Mouse (Mus musculus) embryonic facial prominence, embryonic 10.5 days (tissue): ENCODE measurements around the gene Pde4dip. TPM values are rescaled to one million over a fixed set of nuclear protein-coding genes. Genes with fewer than 3 reads are reported as not detected.

Experiments used
- DNase-seq: peaks from one replicate; pipeline ENCODE4 v3.0.0-alpha.2; 2017; ENCODE audit warnings: low spot score
- H3K27ac ChIP-seq: fragments of 300-500 bp; sonication (generic); replicated peaks from 2 replicates; pipeline ENCODE4 v1.5.1; 2016; ENCODE audit warnings: mild to moderate bottlenecking
- H3K27me3 ChIP-seq: fragments of 300-500 bp; sonication (generic); replicated peaks from 2 replicates; pipeline ENCODE4 v1.6.1; 2016; ENCODE audit warnings: low read depth, mild to moderate bottlenecking; ENCODE audit not compliant: poor library complexity, severe bottlenecking
- H3K36me3 ChIP-seq: fragments of 300-500 bp; sonication (generic); replicated peaks from 2 replicates; pipeline ENCODE4 v1.6.1; 2016; ENCODE audit warnings: mild to moderate bottlenecking, moderate library complexity
- H3K4me1 ChIP-seq: fragments of 300-500 bp; sonication (generic); 2 replicates; pipeline ENCODE4 v1.6.1; 2016
- H3K4me3 ChIP-seq: fragments of 300-500 bp; sonication (generic); 2 replicates; pipeline ENCODE4 v1.5.1; 2016; ENCODE audit warnings: mild to moderate bottlenecking, moderate library complexity
- H3K9me3 ChIP-seq: fragments of 300-500 bp; sonication (generic); 2 replicates; pipeline ENCODE4 v1.6.1; 2016; ENCODE audit warnings: mild to moderate bottlenecking
- WGBS: fragments of 180-500 bp; shearing (Covaris S2); methylation state at CpG from one replicate; pipeline ENCODE4 v1.1.7; 2016; 5-methylcytosine and 5-hydroxymethylcytosine counted together
- polyA plus RNA-seq: library from polyadenylated mRNA; unstranded; fragments of >200 nt; fragmentation: Nextera tagmentation; extraction: Ambion mirVana; gene quantifications from 2 replicates; pipeline ENCODE4 v1.2.1, GENCODE M21; 2016

Gene Pde4dip
- polyA plus RNA-seq, result 27.0 and 28.2 TPM in 2 replicates

DNA sequence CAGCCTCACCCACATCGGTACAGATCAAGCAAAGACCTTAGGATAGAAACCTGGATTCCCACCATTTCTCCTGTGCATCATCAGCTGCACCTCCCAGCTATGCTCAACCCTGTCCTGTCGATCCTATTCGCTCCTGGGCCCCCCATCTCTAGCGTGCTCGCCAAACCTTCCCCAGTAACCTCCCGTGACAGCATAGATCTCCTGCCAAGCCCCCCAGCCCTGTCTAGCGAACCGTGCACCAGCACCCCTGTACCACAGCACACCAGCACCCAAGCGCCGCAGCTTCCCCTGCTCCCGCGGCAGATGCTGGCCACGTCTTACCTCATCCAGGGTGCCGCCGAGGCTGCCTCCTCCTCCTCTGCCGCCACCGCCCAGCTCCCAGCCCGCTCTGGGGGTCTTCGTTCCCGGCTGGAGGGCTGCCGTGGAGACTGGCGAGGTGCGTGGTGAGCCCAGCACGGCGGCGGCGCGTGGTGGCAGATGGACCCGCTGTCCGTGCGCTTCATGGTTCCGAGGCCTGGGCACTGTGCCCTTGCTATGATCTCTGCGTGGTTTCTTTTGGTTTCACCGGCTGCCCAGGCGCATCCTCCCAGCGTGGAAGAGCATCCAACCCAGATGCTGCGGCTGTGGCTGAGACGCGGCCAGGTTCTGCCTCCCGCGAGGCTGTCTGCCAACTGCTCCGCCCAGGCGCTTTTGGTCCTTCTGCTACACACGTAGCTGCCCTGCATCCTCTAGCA lies at the start of gene Pde4dip:
Gene Pde4dip, minus strand, starts transcription at position 540 of the 734 bp plus-strand sequence.
- no peaks in the 10 kb centered on the region for H3K9me3 ChIP-seq
- peaks cover 11% of the 10 kb centered on the region for H3K4me1 ChIP-seq
- DNase-seq, result peak; percentile 53
- H3K27ac ChIP-seq, result no peak within 1 kb of the TSS; the same call in 1 of the 2 replicates
- H3K27me3 ChIP-seq, result peaks cover 48% of the 10 kb centered on the region
- H3K4me3 ChIP-seq, result peak within 1 kb of the TSS; percentile 67
- 2% methylated on average over 44 of the region's 44 CpGs for WGBS
- H3K36me3 ChIP-seq, result no peaks in the 10 kb centered on the region

DNA sequence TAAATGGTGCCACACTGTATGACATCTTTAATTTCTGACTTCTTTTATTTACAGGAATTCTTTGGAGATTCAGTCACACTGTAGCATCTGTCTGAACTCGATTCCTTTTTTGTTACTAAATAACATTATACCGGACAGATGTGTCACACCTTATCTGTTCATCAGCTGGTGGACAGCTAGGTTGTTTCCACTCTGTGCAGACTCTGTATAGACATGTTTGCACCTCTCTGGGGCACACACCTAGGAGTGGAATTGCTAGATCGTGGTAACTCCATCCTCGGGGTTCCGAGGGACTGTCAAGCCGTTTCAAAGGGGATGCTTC lies 49.4 kb upstream of the Pde4dip start:
- H3K4me1 ChIP-seq, result peaks cover 87% of the 10 kb centered on the region
- H3K27me3 ChIP-seq, result 0 out of 2 replicates have a peak, but pooled peaks cover under 1% of the 10 kb centered on the region
- WGBS, result 76% methylated on average over 6 of the region's 6 CpGs
- no peak overlapping the region for H3K4me3 ChIP-seq
- no peaks in the 10 kb centered on the region for H3K9me3 ChIP-seq
- no peaks in the 10 kb centered on the region for H3K36me3 ChIP-seq
- DNase-seq, result no peak
- H3K27ac ChIP-seq, result no peak overlapping the region; the same call in 1 of the 2 replicates

DNA sequence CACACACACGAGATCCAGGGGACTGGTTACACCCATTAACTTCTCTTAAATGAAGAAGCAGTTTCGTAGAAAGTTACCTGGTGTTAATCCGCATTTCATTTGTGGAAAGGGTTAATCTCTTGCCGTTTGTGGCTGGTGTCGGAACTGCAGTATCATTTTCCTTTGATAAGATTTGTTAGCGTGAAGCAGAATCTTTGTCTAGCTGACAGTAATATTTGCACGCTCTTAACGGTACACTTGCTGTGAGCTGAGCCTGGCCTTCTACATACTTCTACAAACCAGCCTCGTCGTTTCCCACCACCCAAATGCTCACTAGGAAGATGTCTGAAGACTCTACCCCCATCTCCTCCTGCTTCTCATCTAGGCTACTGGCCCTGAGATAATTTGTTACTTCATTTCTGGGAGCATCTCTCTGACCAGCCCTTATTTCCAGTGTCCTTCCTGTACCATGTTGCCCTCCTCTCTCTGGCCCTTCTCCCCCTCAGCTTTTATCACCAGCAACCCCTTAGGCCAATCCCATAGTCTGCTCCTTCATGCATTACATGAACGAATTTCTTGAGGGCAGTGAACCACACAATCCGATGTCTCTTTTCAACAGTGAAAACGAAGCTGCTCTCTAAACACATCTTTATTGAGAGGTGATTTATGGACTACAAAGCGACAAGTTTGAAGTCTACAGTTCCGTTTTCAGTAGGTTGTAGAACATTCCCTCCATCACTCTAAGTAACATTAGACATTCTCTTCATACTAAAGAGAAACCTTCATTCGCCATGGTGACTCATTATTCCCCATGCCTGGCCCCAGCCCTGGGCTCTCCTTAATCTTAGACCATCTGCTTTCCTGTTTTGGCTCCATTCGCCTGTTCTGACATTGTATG lies 48.8 kb upstream of the Pde4dip start:
- Histone ChIP-seq H3K9me3 (no peaks in the 10 kb centered on the region), H3K27ac (peak overlapping the region; percentile 44), H3K27me3 (0 out of 2 replicates have a peak, but pooled peaks cover 6% of the 10 kb centered on the region), H3K36me3 (no peaks in the 10 kb centered on the region), H3K4me1 (peaks cover 87% of the 10 kb centered on the region), H3K4me3 (no peak overlapping the region)
- 65% methylated on average over 17 of the region's 17 CpGs for WGBS
- DNase-seq, result no peak

DNA sequence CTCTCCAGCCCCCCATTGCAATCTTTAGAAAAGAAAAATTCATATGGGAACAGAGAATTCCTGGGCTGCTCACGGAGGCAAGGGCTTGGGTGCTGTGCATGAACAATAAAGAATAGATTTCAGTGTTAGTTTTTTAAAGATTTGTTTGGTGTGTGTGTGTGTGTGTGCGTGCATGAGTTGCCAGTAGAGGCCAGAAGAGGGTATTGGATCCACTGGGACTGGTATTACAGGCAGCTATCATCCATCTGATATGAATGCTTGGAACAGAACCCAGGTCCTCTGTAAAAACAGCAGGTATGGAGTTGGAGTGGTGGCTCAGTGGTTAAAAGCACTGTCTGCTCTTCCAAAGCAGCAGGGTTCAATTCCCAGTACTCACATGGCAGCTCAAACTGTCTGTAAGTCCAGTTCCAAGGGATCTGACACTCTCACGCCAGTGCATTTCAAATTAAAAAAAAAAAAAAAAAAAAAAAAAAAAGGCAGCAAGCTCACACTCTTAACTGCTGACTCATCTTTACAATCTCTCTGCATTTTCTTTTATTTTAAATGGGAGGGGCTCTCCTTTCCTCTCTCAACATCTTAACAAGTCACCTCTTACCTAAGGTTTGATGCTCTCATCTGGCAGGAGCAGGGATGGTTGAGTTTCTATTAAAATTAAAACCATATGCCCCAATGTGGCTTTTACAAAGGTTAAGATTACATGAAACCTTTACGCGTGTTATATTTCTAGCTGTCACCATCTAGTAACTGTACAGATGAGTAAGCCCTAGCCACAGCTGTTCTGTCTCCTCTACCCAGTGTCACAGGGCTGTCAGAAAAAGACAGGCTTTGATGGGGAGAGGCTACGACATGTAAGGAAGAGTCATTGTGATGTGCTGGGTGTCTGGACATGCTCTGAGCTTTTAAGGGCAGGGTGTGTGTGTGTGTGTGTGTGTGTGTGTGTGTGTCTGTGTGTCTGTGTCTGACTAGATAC lies 46.1 kb upstream of the Pde4dip start:
- Histone ChIP-seq H3K27me3 (peaks cover 12% of the 10 kb centered on the region; the same call in 1 of the 2 replicates), H3K4me1 (peaks cover 87% of the 10 kb centered on the region), H3K27ac (no peak overlapping the region), H3K4me3 (no peak overlapping the region), H3K36me3 (no peaks in the 10 kb centered on the region), H3K9me3 (no peaks in the 10 kb centered on the region)
- WGBS, result 68% methylated on average over 6 of the region's 6 CpGs
- DNase-seq, result no peak

DNA sequence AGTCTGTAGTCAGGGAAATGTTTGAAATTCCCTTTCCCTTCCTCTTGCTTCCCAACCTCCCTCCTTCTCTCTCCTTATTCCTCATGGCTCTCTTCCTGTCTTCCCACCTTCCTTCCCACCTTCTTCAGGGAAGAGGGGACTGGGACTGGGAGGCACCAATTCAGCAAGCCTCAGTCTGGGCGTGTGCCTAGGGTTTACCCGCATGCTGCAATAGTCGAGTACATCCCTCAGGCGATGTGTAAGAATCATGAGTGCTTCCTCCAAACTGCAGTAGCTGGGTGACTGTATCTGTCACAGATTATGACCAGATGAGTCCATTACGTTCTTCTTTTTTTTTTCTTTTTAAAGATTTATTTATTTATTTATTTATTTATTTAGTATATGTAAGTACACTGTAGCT lies 45.3 kb upstream of the Pde4dip start:
- no peak for DNase-seq
- H3K4me1 ChIP-seq, result peaks cover 84% of the 10 kb centered on the region
- 75% methylated on average over 5 of the region's 5 CpGs for WGBS
- H3K4me3 ChIP-seq, result no peak overlapping the region
- no peak overlapping the region; the same call in 1 of the 2 replicates for H3K27ac ChIP-seq
- no peaks in the 10 kb centered on the region for H3K9me3 ChIP-seq
- H3K36me3 ChIP-seq, result no peaks in the 10 kb centered on the region
- H3K27me3 ChIP-seq, result peaks cover 12% of the 10 kb centered on the region; the same call in 1 of the 2 replicates

DNA sequence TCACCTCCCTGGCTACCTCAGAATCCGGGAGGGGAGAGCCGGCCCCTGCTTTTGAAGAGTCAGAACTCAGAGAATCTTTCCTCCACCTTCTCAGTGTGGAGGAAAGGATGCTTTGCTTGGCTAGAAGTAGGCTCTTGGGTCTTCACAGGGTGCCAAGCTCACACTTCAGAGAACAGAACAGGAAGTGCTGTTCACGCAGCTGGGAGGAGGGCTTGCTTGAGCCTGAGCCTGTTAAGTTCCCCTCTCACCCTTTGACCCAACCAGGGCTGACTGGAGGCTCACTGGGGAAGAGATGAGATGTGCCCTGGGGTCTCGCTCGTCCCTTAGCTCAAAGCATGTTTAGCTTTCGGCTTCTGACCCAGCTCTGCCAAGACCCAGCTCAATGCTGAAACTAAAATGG lies 44.7 kb upstream of the Pde4dip start:
- peaks cover 80% of the 10 kb centered on the region for H3K4me1 ChIP-seq
- 17% methylated on average over 6 of the region's 6 CpGs for WGBS
- DNase-seq, result no peak

DNA sequence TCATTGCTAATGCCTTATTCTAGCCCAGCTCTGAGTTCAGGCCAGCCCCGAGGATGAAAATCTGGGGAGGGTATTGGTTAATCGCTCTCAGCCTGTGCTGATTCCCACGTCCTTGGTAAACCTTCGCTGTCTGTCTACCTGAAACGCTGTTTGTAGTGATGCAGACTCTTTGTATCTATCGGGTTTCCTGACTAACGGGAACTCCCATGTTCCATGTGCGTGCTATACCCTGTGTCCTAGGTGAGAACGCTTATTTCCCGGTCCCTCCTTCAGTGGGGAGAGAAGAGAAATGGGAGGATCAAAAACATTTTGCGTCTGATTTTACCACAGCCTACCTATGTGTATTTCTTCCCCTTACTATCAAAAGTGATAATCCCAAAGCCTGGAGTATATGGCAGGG lies 44.3 kb upstream of the Pde4dip start:
- DNase-seq, result no peak

More for the DNA sequence above, 44.7 kb upstream of the Pde4dip start:
- H3K4me3 ChIP-seq, result no peak overlapping the region
- peaks cover 12% of the 10 kb centered on the region; the same call in 1 of the 2 replicates for H3K27me3 ChIP-seq
- H3K9me3 ChIP-seq, result no peaks in the 10 kb centered on the region
- peak overlapping the region; percentile 65; the same call in 1 of the 2 replicates for H3K27ac ChIP-seq
- H3K36me3 ChIP-seq, result no peaks in the 10 kb centered on the region

DNA sequence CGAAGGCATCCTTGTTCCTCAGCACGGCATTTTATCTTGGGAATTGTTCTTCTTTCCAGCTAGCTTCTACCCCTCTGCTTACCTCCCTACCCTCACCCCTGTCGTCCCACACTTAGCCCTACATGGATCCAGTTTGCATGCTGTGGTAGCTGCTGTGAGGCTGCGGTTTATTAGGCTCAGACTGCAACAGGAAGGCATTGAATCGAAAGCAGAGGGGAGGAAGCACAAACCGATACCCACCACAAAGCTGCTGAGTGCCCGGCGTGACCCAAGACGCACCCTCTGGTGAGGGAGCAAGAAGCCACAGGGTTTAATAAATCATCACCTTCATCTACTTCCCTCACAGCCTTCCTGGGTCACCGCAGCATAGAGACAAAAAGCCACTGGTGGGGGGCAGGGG lies 43.6 kb upstream of the Pde4dip start:
- H3K27me3 ChIP-seq, result peaks cover 12% of the 10 kb centered on the region; the same call in 1 of the 2 replicates
- DNase-seq, result no peak
- peak overlapping the region; percentile 60 for H3K27ac ChIP-seq
- H3K4me1 ChIP-seq, result peaks cover 68% of the 10 kb centered on the region
- H3K36me3 ChIP-seq, result no peaks in the 10 kb centered on the region
- H3K4me3 ChIP-seq, result no peak overlapping the region
- no peaks in the 10 kb centered on the region for H3K9me3 ChIP-seq
- 28% methylated on average over 10 of the region's 10 CpGs for WGBS

More for the DNA sequence above, 44.3 kb upstream of the Pde4dip start:
- Histone ChIP-seq H3K4me1 (peaks cover 75% of the 10 kb centered on the region), H3K4me3 (no peak overlapping the region), H3K36me3 (no peaks in the 10 kb centered on the region), H3K27ac (peak overlapping the region; percentile 65; the same call in 1 of the 2 replicates), H3K9me3 (no peaks in the 10 kb centered on the region), H3K27me3 (peaks cover 12% of the 10 kb centered on the region; the same call in 1 of the 2 replicates)
- WGBS, result 43% methylated on average over 11 of the region's 11 CpGs

DNA sequence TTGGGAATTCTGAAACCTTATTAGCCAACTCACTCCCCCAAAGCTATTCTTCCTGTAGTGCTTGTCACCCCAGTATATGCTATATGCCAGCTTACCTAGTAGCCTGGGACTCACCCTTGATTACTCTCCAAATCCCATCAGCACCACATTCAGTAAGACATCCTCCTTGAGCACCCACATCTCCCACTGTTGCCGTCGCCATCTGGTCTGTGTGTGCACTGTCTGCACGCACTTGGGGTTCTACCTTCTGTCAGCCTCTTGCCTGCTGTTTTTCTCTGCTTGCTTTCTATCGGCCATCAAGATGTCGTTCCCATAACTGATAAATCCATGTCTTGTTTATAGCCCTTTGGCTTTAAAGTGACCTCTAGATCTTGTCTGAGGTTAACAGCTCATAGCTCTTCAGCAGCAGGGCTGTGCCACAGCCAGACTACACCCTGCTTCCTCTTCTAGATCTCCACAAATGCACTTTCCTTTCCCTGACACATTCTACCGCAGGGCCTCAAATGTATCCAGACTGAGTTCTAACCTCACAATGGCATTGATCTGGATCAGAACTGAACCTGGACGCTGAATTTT lies 42.9 kb upstream of the Pde4dip start:
- WGBS, result 85% methylated on average over 7 of the region's 7 CpGs

DNA sequence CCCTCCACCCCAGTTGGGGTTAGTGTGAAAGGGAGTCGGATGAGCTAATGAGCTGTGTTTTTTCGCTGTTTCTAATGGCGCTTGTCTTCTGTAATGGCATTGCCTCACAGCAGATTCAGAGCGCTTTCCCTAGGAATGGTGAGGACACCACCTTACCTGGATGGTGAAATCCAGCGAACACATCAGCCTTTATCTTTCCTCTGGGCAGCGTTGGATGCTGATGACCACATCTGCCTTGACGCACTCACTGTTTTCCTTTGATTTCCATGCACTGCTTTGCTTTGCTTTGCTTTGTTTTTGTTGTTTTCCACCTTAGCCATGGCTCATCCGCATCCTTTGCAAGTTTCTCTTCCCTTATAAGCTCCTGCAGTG lies 42.3 kb upstream of the Pde4dip start:
- H3K9me3 ChIP-seq, result no peaks in the 10 kb centered on the region
- peaks cover 58% of the 10 kb centered on the region for H3K4me1 ChIP-seq
- peaks cover 12% of the 10 kb centered on the region; the same call in 1 of the 2 replicates for H3K27me3 ChIP-seq
- no peak overlapping the region for H3K4me3 ChIP-seq
- H3K36me3 ChIP-seq, result no peaks in the 10 kb centered on the region
- no peak for DNase-seq
- 79% methylated on average over 8 of the region's 8 CpGs for WGBS
- H3K27ac ChIP-seq, result 0 out of 2 replicates have a peak overlapping the region, but pooled peaks have one; percentile 52

More for the DNA sequence above, 42.9 kb upstream of the Pde4dip start:
- Histone ChIP-seq H3K9me3 (no peaks in the 10 kb centered on the region), H3K36me3 (no peaks in the 10 kb centered on the region), H3K4me1 (peaks cover 61% of the 10 kb centered on the region), H3K27ac (no peak overlapping the region), H3K4me3 (no peak overlapping the region), H3K27me3 (peaks cover 12% of the 10 kb centered on the region; the same call in 1 of the 2 replicates)
- DNase-seq, result no peak

DNA sequence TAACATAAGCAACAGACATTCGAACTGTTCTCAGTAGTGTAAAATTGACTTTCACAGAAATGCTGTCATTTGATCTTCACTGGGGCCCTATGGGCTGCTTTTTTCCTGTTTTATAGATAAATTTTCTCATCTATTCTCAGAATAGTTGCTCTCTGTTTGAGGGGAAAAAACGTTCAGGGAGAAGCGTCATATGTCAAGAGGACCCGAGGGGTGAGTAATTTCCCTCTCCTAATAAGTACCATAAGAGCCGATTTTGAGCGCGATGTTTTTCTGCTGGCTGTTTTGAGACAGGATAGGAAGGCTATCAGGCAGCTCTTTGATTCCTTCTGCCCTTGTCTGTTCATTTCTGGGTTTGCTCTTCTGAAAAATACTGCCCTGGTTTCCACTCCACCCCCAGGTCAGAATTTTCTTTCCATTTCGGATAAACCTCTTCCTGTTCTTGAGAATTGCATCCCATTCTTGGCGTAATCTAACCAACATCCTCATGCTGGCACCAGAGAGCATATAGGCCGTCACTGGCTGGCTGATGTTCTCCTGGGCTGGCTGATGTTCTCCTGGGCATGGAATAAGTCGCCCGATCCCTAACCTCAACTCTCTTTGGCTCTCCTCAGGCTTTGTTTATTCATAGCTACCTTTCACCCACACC lies 41.8 kb upstream of the Pde4dip start:
- Histone ChIP-seq H3K9me3 (no peaks in the 10 kb centered on the region), H3K4me3 (no peak overlapping the region), H3K36me3 (no peaks in the 10 kb centered on the region), H3K27me3 (peaks cover 12% of the 10 kb centered on the region; the same call in 1 of the 2 replicates), H3K4me1 (peaks cover 53% of the 10 kb centered on the region), H3K27ac (0 out of 2 replicates have a peak overlapping the region, but pooled peaks have one; percentile 52)
- DNase-seq, result no peak
- 47% methylated on average over 12 of the region's 12 CpGs for WGBS
